Mouse (Mus musculus): ENCODE data around the gene Hsf5. TPM values are rescaled to one million over a fixed set of nuclear protein-coding genes. Genes with fewer than 3 reads are reported as not detected.

The Hsf5 gene
- polyA plus RNA-seq, 1 experiment from 2014 or later, result not detected

GRCm38 (mm10) chr11:87602234-87602633, 14.7 kb upstream of the Hsf5 start:
- Histone ChIP-seq H3K4me1 (replicated peaks; ENCODE audit: control insufficient read depth, insufficient read depth, low read length) (0 out of 2 replicates have a peak, but pooled peaks cover 2% of the 10 kb centered on the region), H3K4me2 (replicated peaks; ENCODE audit: low read depth) (no peak overlapping the region), H3K9ac (ENCODE audit: low read depth, low read length) (no peak overlapping the region), H3K9me3 (ENCODE audit: control insufficient read depth) (no peaks in the 10 kb centered on the region), H3K27me3 (replicated peaks; ENCODE audit: control insufficient read depth, insufficient read depth, low read length) (no peaks in the 10 kb centered on the region), H3K27ac (ENCODE audit: low read depth, low read length) (no peak overlapping the region; the same call in 1 of the 2 replicates), H3K36me3 (ENCODE audit: control insufficient read depth, insufficient read depth) (peaks cover 93% of the 10 kb centered on the region), H3K4me3 (ENCODE audit: low read depth, low read length) (no peak overlapping the region)
- 94% methylated on average over 9 of the region's 9 CpGs for WGBS
- no peak for ATAC-seq
- TF ChIP-seq CTCF (IDR thresholded peaks at IDR 0.05; ENCODE audit: low read depth), result no peak

- H3K9ac ChIP-seq (ENCODE audit: low read depth, low read length), result no peak overlapping the region
- no peaks in the 10 kb centered on the region for H3K27me3 ChIP-seq (replicated peaks; ENCODE audit: control insufficient read depth, insufficient read depth, low read length)
- no peaks in the 10 kb centered on the region for H3K9me3 ChIP-seq (ENCODE audit: control insufficient read depth)
- H3K4me1 ChIP-seq (replicated peaks; ENCODE audit: control insufficient read depth, insufficient read depth, low read length), result no peaks in the 10 kb centered on the region
- no peak overlapping the region for H3K27ac ChIP-seq (ENCODE audit: low read depth, low read length)
- no peak overlapping the region for H3K4me3 ChIP-seq (ENCODE audit: low read depth, low read length)
- TF ChIP-seq CTCF (IDR thresholded peaks at IDR 0.05; ENCODE audit: low read depth), result no peak
- no peak for ATAC-seq
- H3K4me2 ChIP-seq (replicated peaks; ENCODE audit: low read depth), result no peak overlapping the region
- 88% methylated on average over 2 of the region's 2 CpGs for WGBS
- peaks cover 91% of the 10 kb centered on the region for H3K36me3 ChIP-seq (ENCODE audit: control insufficient read depth, insufficient read depth)
Measured at GRCm38 (mm10) chr11:87603571-87603970, 13.4 kb upstream of the Hsf5 start.

- Histone ChIP-seq H3K27ac (ENCODE audit: low read depth, low read length) (no peak overlapping the region), H3K4me1 (replicated peaks; ENCODE audit: control insufficient read depth, insufficient read depth, low read length) (no peaks in the 10 kb centered on the region), H3K4me2 (replicated peaks; ENCODE audit: low read depth) (no peak overlapping the region), H3K9ac (ENCODE audit: low read depth, low read length) (no peak overlapping the region), H3K4me3 (ENCODE audit: low read depth, low read length) (no peak overlapping the region), H3K36me3 (ENCODE audit: control insufficient read depth, insufficient read depth) (peaks cover 92% of the 10 kb centered on the region), H3K9me3 (ENCODE audit: control insufficient read depth) (no peaks in the 10 kb centered on the region), H3K27me3 (replicated peaks; ENCODE audit: control insufficient read depth, insufficient read depth, low read length) (no peaks in the 10 kb centered on the region)
- no peak for ATAC-seq
- WGBS, result 92% methylated on average over 7 of the region's 7 CpGs
- TF ChIP-seq CTCF (IDR thresholded peaks at IDR 0.05; ENCODE audit: low read depth), result no peak
Measured at GRCm38 (mm10) chr11:87609264-87609663, 7.7 kb upstream of the Hsf5 start.

- no peak for ATAC-seq
- 91% methylated on average over 9 of the region's 9 CpGs for WGBS
- Histone ChIP-seq H3K4me2 (replicated peaks; ENCODE audit: low read depth) (no peak overlapping the region), H3K36me3 (ENCODE audit: control insufficient read depth, insufficient read depth) (peaks cover 91% of the 10 kb centered on the region), H3K27ac (ENCODE audit: low read depth, low read length) (no peak overlapping the region), H3K9me3 (ENCODE audit: control insufficient read depth) (no peaks in the 10 kb centered on the region), H3K4me3 (ENCODE audit: low read depth, low read length) (no peak overlapping the region), H3K9ac (ENCODE audit: low read depth, low read length) (no peak overlapping the region), H3K4me1 (replicated peaks; ENCODE audit: control insufficient read depth, insufficient read depth, low read length) (no peaks in the 10 kb centered on the region), H3K27me3 (replicated peaks; ENCODE audit: control insufficient read depth, insufficient read depth, low read length) (no peaks in the 10 kb centered on the region)
- no peak for TF ChIP-seq CTCF (IDR thresholded peaks at IDR 0.05; ENCODE audit: low read depth)
Measured at GRCm38 (mm10) chr11:87611547-87611946, 5.4 kb upstream of the Hsf5 start.

GRCm38 (mm10) chr11:87613972-87614371, 3.0 kb upstream of the Hsf5 start:
- H3K36me3 ChIP-seq (ENCODE audit: control insufficient read depth, insufficient read depth), result peaks cover 96% of the 10 kb centered on the region
- H3K27ac ChIP-seq (ENCODE audit: low read depth, low read length), result no peak overlapping the region
- no peaks in the 10 kb centered on the region for H3K4me1 ChIP-seq (replicated peaks; ENCODE audit: control insufficient read depth, insufficient read depth, low read length)
- H3K4me2 ChIP-seq (replicated peaks; ENCODE audit: low read depth), result no peak overlapping the region
- 90% methylated on average over 7 of the region's 7 CpGs for whole genome bisulfite sequencing
- ATAC-seq, result no peak
- TF ChIP-seq CTCF (IDR thresholded peaks at IDR 0.05; ENCODE audit: low read depth), result no peak
- H3K9ac ChIP-seq (ENCODE audit: low read depth, low read length), result no peak overlapping the region
- H3K27me3 ChIP-seq (replicated peaks; ENCODE audit: control insufficient read depth, insufficient read depth, low read length), result no peaks in the 10 kb centered on the region
- no peak overlapping the region for H3K4me3 ChIP-seq (ENCODE audit: low read depth, low read length)
- no peaks in the 10 kb centered on the region for H3K9me3 ChIP-seq (ENCODE audit: control insufficient read depth)

GRCm38 (mm10) chr11:87615551-87615950, 1.4 kb upstream of the Hsf5 start:
- no peaks in the 10 kb centered on the region for H3K4me1 ChIP-seq (replicated peaks; ENCODE audit: control insufficient read depth, insufficient read depth, low read length)
- H3K36me3 ChIP-seq (ENCODE audit: control insufficient read depth, insufficient read depth), result peaks cover 80% of the 10 kb centered on the region
- no peaks in the 10 kb centered on the region for H3K27me3 ChIP-seq (replicated peaks; ENCODE audit: control insufficient read depth, insufficient read depth, low read length)
- no peak overlapping the region for H3K9ac ChIP-seq (ENCODE audit: low read depth, low read length)
- no peaks in the 10 kb centered on the region for H3K9me3 ChIP-seq (ENCODE audit: control insufficient read depth)
- no peak for TF ChIP-seq CTCF (IDR thresholded peaks at IDR 0.05; ENCODE audit: low read depth)
- no peak overlapping the region for H3K27ac ChIP-seq (ENCODE audit: low read depth, low read length)
- WGBS, result 94% methylated on average over 5 of the region's 5 CpGs
- H3K4me3 ChIP-seq (ENCODE audit: low read depth, low read length), result no peak overlapping the region
- ATAC-seq, result no peak
- H3K4me2 ChIP-seq (replicated peaks; ENCODE audit: low read depth), result no peak overlapping the region

- H3K36me3 ChIP-seq (ENCODE audit: control insufficient read depth, insufficient read depth), result peaks cover 76% of the 10 kb centered on the region
- ATAC-seq, result no peak
- H3K4me3 ChIP-seq (ENCODE audit: low read depth, low read length), result no peak overlapping the region
- H3K9ac ChIP-seq (ENCODE audit: low read depth, low read length), result no peak overlapping the region
- no peak for TF ChIP-seq CTCF (IDR thresholded peaks at IDR 0.05; ENCODE audit: low read depth)
- no peak overlapping the region for H3K4me2 ChIP-seq (replicated peaks; ENCODE audit: low read depth)
- H3K27me3 ChIP-seq (replicated peaks; ENCODE audit: control insufficient read depth, insufficient read depth, low read length), result no peaks in the 10 kb centered on the region
- no peaks in the 10 kb centered on the region for H3K9me3 ChIP-seq (ENCODE audit: control insufficient read depth)
- 96% methylated on average over 2 of the region's 2 CpGs for WGBS
- no peaks in the 10 kb centered on the region for H3K4me1 ChIP-seq (replicated peaks; ENCODE audit: control insufficient read depth, insufficient read depth, low read length)
- no peak overlapping the region for H3K27ac ChIP-seq (ENCODE audit: low read depth, low read length)
Measured at GRCm38 (mm10) chr11:87615952-87616351, 1.0 kb upstream of the Hsf5 start.
